Mouse (Mus musculus) frontal cortex, postnatal 25 days (tissue): ENCODE results near the gene Mis18a.

Experiments
- DNase-seq, 2 experiments: peaks; one replicate each; pipeline ENCODE4 v3.0.0; 2022; ENCODE audit warnings: low spot score in 2 of 2

Gene Mis18a

GRCm38 (mm10) chr16:90727233-90728115 is at the start of gene Mis18a:
Gene Mis18a (minus strand): TSS chr16:90727404.
- DNase-seq, result peak; percentile 86 to 91

- no peak for DNase-seq
Measured at GRCm38 (mm10) chr16:90775946-90776520, 48.8 kb upstream of the Mis18a start.

- no peak for DNase-seq
Measured at GRCm38 (mm10) chr16:90774646-90775045, 47.4 kb upstream of the Mis18a start.

GRCm38 (mm10) chr16:90774216-90774615 is 47.0 kb upstream of the Mis18a start:
- DNase-seq, result no peak

GRCm38 (mm10) chr16:90766919-90767454 is 39.8 kb upstream of the Mis18a start:
- no peak for DNase-seq

GRCm38 (mm10) chr16:90765195-90765877 is 38.1 kb upstream of the Mis18a start:
- no peak for DNase-seq

- DNase-seq, result no peak
Measured at GRCm38 (mm10) chr16:90760515-90760914, 33.3 kb upstream of the Mis18a start.

- DNase-seq, result no peak
Measured at GRCm38 (mm10) chr16:90759335-90759734, 32.1 kb upstream of the Mis18a start.

GRCm38 (mm10) chr16:90753386-90753941 is 26.3 kb upstream of the Mis18a start:
- no peak for DNase-seq

- no peak for DNase-seq
Measured at GRCm38 (mm10) chr16:90748169-90748568, 21.0 kb upstream of the Mis18a start.

- no peak for DNase-seq
Measured at GRCm38 (mm10) chr16:90747143-90747542, 19.9 kb upstream of the Mis18a start.

- DNase-seq, result no peak
Measured at GRCm38 (mm10) chr16:90738092-90738956, 11.1 kb upstream of the Mis18a start, which contains the start of gene Mrap. Gene Mrap (plus strand): TSS chr16:90738207.

GRCm38 (mm10) chr16:90736672-90737270 is 9.6 kb upstream of the Mis18a start:
- DNase-seq, result no peak

GRCm38 (mm10) chr16:90735611-90736010 is 8.4 kb upstream of the Mis18a start:
- no peak for DNase-seq

GRCm38 (mm10) chr16:90726600-90727227 is 490 bp downstream of the Mis18a start:
- no peak for DNase-seq

- no peak for DNase-seq
Measured at GRCm38 (mm10) chr16:90724051-90724450, 3.2 kb downstream of the Mis18a start.

GRCm38 (mm10) chr16:90710313-90710712 is 16.9 kb downstream of the Mis18a start:
- no peak for DNase-seq

GRCm38 (mm10) chr16:90709711-90710289 is 17.4 kb downstream of the Mis18a start:
- peak; percentile 46 to 68 for DNase-seq

GRCm38 (mm10) chr16:90706279-90706678 is 20.9 kb downstream of the Mis18a start:
- no peak for DNase-seq
